In genomic region chr4:138710633-138711032, GRCm38 (mm10) we compare ENCODE assay signal across 16 mouse cellular contexts. TPM values are rescaled to one million over a fixed set of nuclear protein-coding genes. Genes with fewer than 3 reads are reported as not detected.
A peak's percentile ranks its signal among the peaks of the same experiment; 100 is the strongest.
DNase-seq lines count a peak whose midpoint lies in the region; ATAC-seq and TF ChIP-seq lines count a peak whose summit lies in the region.
"Had no signal": no experiment of that assay in that cellular context is flagged by ENCODE, and none has a peak within 500 bp of the region (broad histone marks: within the 10 kb centered on the region; RNA-seq: fewer than 3 reads in every experiment).

No protein-coding gene starts in this region.

- no peaks in the 10 kb centered on the region for H3K9me3 ChIP-seq in forebrain, embryonic 14.5 days (replicated peaks; ENCODE audit: control insufficient read depth, low read length)
- H3K9me3 ChIP-seq in forebrain, embryonic 11.5 days (ENCODE audit: control insufficient read depth, low read length): no peaks in the 10 kb centered on the region
- H3K9me3 ChIP-seq in hindbrain, embryonic 16.5 days (ENCODE audit: control insufficient read depth, low read length): no peaks in the 10 kb centered on the region
- H3K9me3 ChIP-seq in liver, postnatal 0 days (ENCODE audit: low read length): no peaks in the 10 kb centered on the region

- TF ChIP-seq EP300 in liver, postnatal 0 days (IDR thresholded peaks at IDR 0.05; ENCODE audit: low read depth): no peak

- no peaks in the 10 kb centered on the region for H3K27me3 ChIP-seq in forebrain, embryonic 14.5 days (replicated peaks; ENCODE audit: control insufficient read depth, insufficient read depth, low read length)
- H3K27me3 ChIP-seq in forebrain, embryonic 11.5 days (ENCODE audit: control insufficient read depth, insufficient read depth, low read length): no peaks in the 10 kb centered on the region
- no peaks in the 10 kb centered on the region for H3K27me3 ChIP-seq in hindbrain, embryonic 16.5 days (replicated peaks; ENCODE audit: control insufficient read depth, insufficient read depth, low read length)
- H3K27me3 ChIP-seq in liver, postnatal 0 days (ENCODE audit: insufficient read depth, low read length): no peaks in the 10 kb centered on the region

- peak; percentile 77 for DNase-seq in forebrain, embryonic 14.5 days (ENCODE audit: low spot score)
- DNase-seq in forebrain, embryonic 11.5 days (ENCODE audit: low spot score): no peak
- DNase-seq in retina, postnatal 1 day: peak; percentile 53
- no peak for DNase-seq in retina, embryonic 14.5 days (ENCODE audit: low spot score)
- no peak for DNase-seq in testis, postnatal 10 days (ENCODE audit: low spot score)
- DNase-seq in liver, postnatal 0 days: no peak
- DNase-seq: gastrocnemius, postnatal 14 days; kidney, adult 2 months; lung, postnatal 4 days had no signal

- H3K4me2 ChIP-seq in forebrain, embryonic 14.5 days (ENCODE audit: low read length): peak overlapping the region; percentile 20; the same call in 1 of the 2 replicates
- H3K4me2 ChIP-seq in forebrain, embryonic 11.5 days (ENCODE audit: low read depth, low read length, severe bottlenecking): no peak overlapping the region
- no peak overlapping the region for H3K4me2 ChIP-seq in hindbrain, embryonic 16.5 days (ENCODE audit: low read length)
- no peak overlapping the region for H3K4me2 ChIP-seq in liver, postnatal 0 days (ENCODE audit: low read depth, low read length)

- H3K4me1 ChIP-seq in forebrain, embryonic 14.5 days (ENCODE audit: control insufficient read depth, insufficient read depth, low read length): peaks cover 8% of the 10 kb centered on the region
- H3K4me1 ChIP-seq in forebrain, embryonic 11.5 days (replicated peaks; ENCODE audit: control insufficient read depth, insufficient read depth, low read length): no peaks in the 10 kb centered on the region
- H3K4me1 ChIP-seq in hindbrain, embryonic 16.5 days (ENCODE audit: control insufficient read depth, insufficient read depth, low read depth, low read length): peaks cover 16% of the 10 kb centered on the region
- H3K4me1 ChIP-seq in liver, postnatal 0 days (ENCODE audit: insufficient read depth): no peaks in the 10 kb centered on the region

- H3K27ac ChIP-seq in forebrain, embryonic 14.5 days (ENCODE audit: low read depth, low read length): peak overlapping the region; percentile 56; the same call in 1 of the 2 replicates
- no peak overlapping the region for H3K27ac ChIP-seq in forebrain, embryonic 11.5 days (ENCODE audit: low read depth, low read length)
- peak overlapping the region; percentile 74 for H3K27ac ChIP-seq in hindbrain, embryonic 16.5 days (ENCODE audit: low read depth, low read length)
- H3K27ac ChIP-seq in liver, postnatal 0 days (ENCODE audit: low read depth): no peak overlapping the region
- H3K27ac ChIP-seq: liver, embryonic 14.5 days had no signal

- ATAC-seq in forebrain, embryonic 14.5 days: peak; percentile 69; the same call in 1 of the 2 replicates
- ATAC-seq in forebrain, embryonic 11.5 days (replicated peaks; ENCODE audit: low FRiP score): no peak
- ATAC-seq in hindbrain, embryonic 16.5 days: peak; percentile 72
- ATAC-seq in liver, postnatal 0 days: no peak
- ATAC-seq in erythroblast, adult 5-6 weeks (replicated peaks; ENCODE audit: low FRiP score, poor library complexity, severe bottlenecking): no peak

- WGBS in forebrain, embryonic 14.5 days: 52% methylated on average over 11 of the region's 11 CpGs
- 91% methylated on average over 11 of the region's 11 CpGs for WGBS in forebrain, embryonic 11.5 days
- 43% methylated on average over 11 of the region's 11 CpGs for WGBS in hindbrain, embryonic 16.5 days
- WGBS in liver, postnatal 0 days (ENCODE audit: insufficient replicate concordance): 83% methylated on average over 11 of the region's 11 CpGs

- H3K36me3 ChIP-seq in forebrain, embryonic 14.5 days (ENCODE audit: control insufficient read depth, insufficient read depth, low read length): no peaks in the 10 kb centered on the region
- no peaks in the 10 kb centered on the region for H3K36me3 ChIP-seq in forebrain, embryonic 11.5 days (ENCODE audit: control insufficient read depth, insufficient read depth, low read length)
- no peaks in the 10 kb centered on the region for H3K36me3 ChIP-seq in hindbrain, embryonic 16.5 days (ENCODE audit: control insufficient read depth, insufficient read depth, low read length)
- H3K36me3 ChIP-seq in liver, postnatal 0 days (replicated peaks; ENCODE audit: insufficient read depth, low read length): no peaks in the 10 kb centered on the region

- H3K4me3 ChIP-seq in forebrain, embryonic 14.5 days (ENCODE audit: low read depth, low read length): no peak overlapping the region
- H3K4me3 ChIP-seq in forebrain, embryonic 11.5 days (ENCODE audit: low read depth, low read length): no peak overlapping the region
- no peak overlapping the region for H3K4me3 ChIP-seq in hindbrain, embryonic 16.5 days (ENCODE audit: low read length)
- H3K4me3 ChIP-seq in liver, postnatal 0 days (ENCODE audit: low read depth, low read length): no peak overlapping the region

- H3K9ac ChIP-seq in forebrain, embryonic 14.5 days (ENCODE audit: low read length): no peak overlapping the region
- H3K9ac ChIP-seq in forebrain, embryonic 11.5 days (ENCODE audit: low read length): no peak overlapping the region
- H3K9ac ChIP-seq in hindbrain, embryonic 16.5 days (ENCODE audit: low read depth, low read length): no peak overlapping the region; the same call in 1 of the 2 replicates
- H3K9ac ChIP-seq in liver, postnatal 0 days (replicated peaks): no peak overlapping the region
- H3K9ac ChIP-seq: liver, embryonic 14.5 days had no signal

- no peak for TF ChIP-seq CTCF in liver, postnatal 0 days (IDR thresholded peaks at IDR 0.05; ENCODE audit: low read depth)

RNA-seq across cellular contexts. Expression of gene Pla2g2c, which starts 14.0 kb away (rescaled TPM):
- 0.28 and 0.41 TPM in 2 replicates for polyA plus RNA-seq in forebrain, embryonic 14.5 days (2014; fragmentation: Nextera tagmentation; extraction: Ambion mirVana)
- 0.37 and 0.52 TPM in 2 replicates for polyA plus RNA-seq in forebrain, embryonic 11.5 days (2014; fragmentation: Nextera tagmentation; extraction: Ambion mirVana)
- polyA plus RNA-seq in hindbrain, embryonic 16.5 days (2015; fragmentation: Nextera tagmentation; extraction: Ambion mirVana): 0.35 and 0.36 TPM in 2 replicates
- polyA plus RNA-seq in liver, postnatal 0 days (2015; fragmentation: Nextera tagmentation; extraction: Ambion mirVana): not detected in 2 replicates
- total RNA-seq in erythroblast, adult 5-6 weeks (2015; ENCODE audit: low replicate concordance): not detected in 2 replicates
- not detected in 2 replicates for total RNA-seq in erythroblast, adult 5-6 weeks (2017; ENCODE audit: low replicate concordance)
- total RNA-seq: common myeloid progenitor, adult 5-6 weeks; gastrocnemius, postnatal 14 days had no signal

RNA-seq across cellular contexts. Expression of gene Ubxn10, which starts 26.3 kb away (rescaled TPM):
- 3.3 and 3.4 TPM in 2 replicates for polyA plus RNA-seq in forebrain, embryonic 14.5 days (2014; fragmentation: Nextera tagmentation; extraction: Ambion mirVana)
- 1.5 and 1.6 TPM in 2 replicates for polyA plus RNA-seq in forebrain, embryonic 11.5 days (2014; fragmentation: Nextera tagmentation; extraction: Ambion mirVana)
- polyA plus RNA-seq in hindbrain, embryonic 16.5 days (2015; fragmentation: Nextera tagmentation; extraction: Ambion mirVana): 4.5 and 5.2 TPM in 2 replicates
- polyA plus RNA-seq in liver, postnatal 0 days (2015; fragmentation: Nextera tagmentation; extraction: Ambion mirVana): 0.05 and 0.08 TPM in 2 replicates
- not detected in 2 replicates for total RNA-seq in erythroblast, adult 5-6 weeks (2015; ENCODE audit: low replicate concordance)
- not detected in 2 replicates for total RNA-seq in erythroblast, adult 5-6 weeks (2017; ENCODE audit: low replicate concordance)
- total RNA-seq: common myeloid progenitor, adult 5-6 weeks had no signal

RNA-seq across cellular contexts. Expression of gene Pla2g2f, which starts 46.8 kb away (rescaled TPM):
- 0.09 TPM in 1 of 2 replicates, not detected in the other for polyA plus RNA-seq in forebrain, embryonic 14.5 days (2014; fragmentation: Nextera tagmentation; extraction: Ambion mirVana)
- polyA plus RNA-seq in forebrain, embryonic 11.5 days (2014; fragmentation: Nextera tagmentation; extraction: Ambion mirVana): 0.09 TPM in 1 of 2 replicates, not detected in the other
- 0.06 TPM in 1 of 2 replicates, not detected in the other for polyA plus RNA-seq in hindbrain, embryonic 16.5 days (2015; fragmentation: Nextera tagmentation; extraction: Ambion mirVana)
- not detected in 2 replicates for polyA plus RNA-seq in liver, postnatal 0 days (2015; fragmentation: Nextera tagmentation; extraction: Ambion mirVana)
- not detected in 2 replicates for total RNA-seq in erythroblast, adult 5-6 weeks (2015; ENCODE audit: low replicate concordance)
- not detected in 2 replicates for total RNA-seq in erythroblast, adult 5-6 weeks (2017; ENCODE audit: low replicate concordance)
- total RNA-seq: common myeloid progenitor, adult 5-6 weeks; gastrocnemius, postnatal 14 days; left cerebral cortex, adult 8-10 months had no signal
- polyA plus RNA-seq: heart, postnatal 0 days; kidney, adult 2 months; testis, adult 2 months had no signal

Comparison
In these comparisons a context has a peak if more than half of its experiments do, and no peak if none do; other contexts are left out.
1. ATAC-seq: peak in forebrain, embryonic 14.5 days (single experiment) and hindbrain, embryonic 16.5 days (single experiment); none in forebrain, embryonic 11.5 days (single experiment), liver, postnatal 0 days (single experiment) and erythroblast, adult 5-6 weeks (single experiment).
2. DNase-seq: peak in forebrain, embryonic 14.5 days (single experiment) and retina, postnatal 1 day (single experiment); none in forebrain, embryonic 11.5 days (single experiment), retina, embryonic 14.5 days (single experiment), testis, postnatal 10 days (single experiment) and liver, postnatal 0 days (single experiment).
3. H3K27ac ChIP-seq: peak in forebrain, embryonic 14.5 days (single experiment) and hindbrain, embryonic 16.5 days (single experiment); none in forebrain, embryonic 11.5 days (single experiment) and liver, postnatal 0 days (single experiment).